Mouse (Mus musculus): ENCODE measurements at regions not wholly inside any gene's neighbourhood (a gene's known extent, or its start where the extent isn't known, plus 50 kb on each side); places are given as distances from the start of the nearest gene placed in this dataset.

GRCm38 (mm10) chr1:35873038-35873437 is 195.2 kb upstream of the Hs6st1 start:
- H3K36me3 ChIP-seq (ENCODE audit: control insufficient read depth, insufficient read depth) = no peaks in the 10 kb centered on the region
- no peak overlapping the region for H3K4me2 ChIP-seq (ENCODE audit: low read depth)
- no peaks in the 10 kb centered on the region for H3K27me3 ChIP-seq (ENCODE audit: control insufficient read depth, insufficient read depth, insufficient read length)
- H3K4me3 ChIP-seq = no peak overlapping the region
- no peak overlapping the region for H3ac ChIP-seq (ENCODE audit: control insufficient read depth, insufficient read length)
- TF ChIP-seq REST (IDR thresholded peaks at IDR 0.05; ENCODE audit: insufficient read depth, insufficient read length) = no peak
- TF ChIP-seq USF1 (IDR thresholded peaks at IDR 0.05; ENCODE audit: low read depth) = no peak
- no peaks in the 10 kb centered on the region for H3K79me2 ChIP-seq (ENCODE audit: control insufficient read depth, insufficient read depth)

GRCm38 (mm10) chr1:35875210-35875811 is 192.9 kb upstream of the Hs6st1 start:
- no peaks in the 10 kb centered on the region for H3K36me3 ChIP-seq (ENCODE audit: control insufficient read depth, insufficient read depth)
- no peaks in the 10 kb centered on the region for H3K79me2 ChIP-seq (ENCODE audit: control insufficient read depth, insufficient read depth)
- no peak overlapping the region for H3K4me2 ChIP-seq (ENCODE audit: low read depth)
- no peak overlapping the region for H3K4me3 ChIP-seq
- no peak for TF ChIP-seq REST (IDR thresholded peaks at IDR 0.05; ENCODE audit: insufficient read depth, insufficient read length)
- TF ChIP-seq CEBPB (IDR thresholded peaks at IDR 0.05; ENCODE audit: insufficient read depth, poor library complexity, severe bottlenecking) = no peak
- no peak for TF ChIP-seq MYOG (IDR thresholded peaks at IDR 0.05; ENCODE audit: control insufficient read depth in 1 of 3, insufficient read depth in 1 of 3, insufficient read length in 2 of 3, low read depth in 2 of 3)
- no peak for TF ChIP-seq E2F4 (IDR thresholded peaks at IDR 0.05; ENCODE audit: insufficient read depth)
- TF ChIP-seq POLR2AphosphoS2 (IDR thresholded peaks at IDR 0.05; ENCODE audit: insufficient read length, low read depth) = no peak
- no peak for TF ChIP-seq USF1 (IDR thresholded peaks at IDR 0.05; ENCODE audit: low read depth)
- TF ChIP-seq MAX (IDR thresholded peaks at IDR 0.05; ENCODE audit: low read depth) = no peak
- TF ChIP-seq TCF12 (IDR thresholded peaks at IDR 0.05; ENCODE audit: insufficient read depth, poor library complexity, severe bottlenecking) = no peak
- no peak for TF ChIP-seq TCF3 (IDR thresholded peaks at IDR 0.05; ENCODE audit: insufficient read length, low read depth)
- H3ac ChIP-seq (ENCODE audit: control insufficient read depth, insufficient read length) = no peak overlapping the region
- no peaks in the 10 kb centered on the region for H3K27me3 ChIP-seq (ENCODE audit: control insufficient read depth, insufficient read depth, insufficient read length)

DNA sequence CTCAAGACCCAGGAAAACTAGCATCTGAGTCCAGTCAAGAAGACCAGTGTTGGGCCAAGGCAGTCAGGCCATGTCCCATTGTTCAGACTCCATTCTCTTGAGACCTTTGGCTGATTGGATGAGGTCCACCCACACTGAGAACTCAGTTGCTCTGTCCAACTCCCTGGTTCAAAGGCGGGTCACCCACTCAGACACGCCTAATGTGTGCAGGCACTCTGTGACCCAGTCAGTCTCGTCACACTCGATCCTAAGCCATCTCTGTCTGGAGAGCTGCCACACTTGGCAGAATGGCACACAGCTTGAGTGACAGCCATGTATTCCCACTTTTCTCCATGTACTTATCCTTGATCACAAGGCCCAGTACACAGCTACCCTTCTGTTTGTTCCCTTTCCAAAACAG is 189.8 kb upstream of the Hs6st1 start:
- Histone ChIP-seq H3ac (ENCODE audit: control insufficient read depth, insufficient read length) (no peak overlapping the region), H3K36me3 (ENCODE audit: control insufficient read depth, insufficient read depth) (no peaks in the 10 kb centered on the region), H3K27me3 (ENCODE audit: control insufficient read depth, insufficient read depth, insufficient read length) (no peaks in the 10 kb centered on the region), H3K79me2 (ENCODE audit: control insufficient read depth, insufficient read depth) (no peaks in the 10 kb centered on the region), H3K4me2 (ENCODE audit: low read depth) (no peak overlapping the region), H3K4me3 (no peak overlapping the region)
- TF ChIP-seq MYOG (IDR thresholded peaks at IDR 0.05; ENCODE audit: control insufficient read depth in 1 of 3, insufficient read depth in 1 of 3, insufficient read length in 2 of 3, low read depth in 2 of 3) = no peak
- no peak for TF ChIP-seq MYOD1 (IDR thresholded peaks at IDR 0.05; ENCODE audit: control insufficient read depth in 1 of 3, insufficient read length in 2 of 3, low read depth in 2 of 3)
- no peak for TF ChIP-seq POLR2A (IDR thresholded peaks at IDR 0.05; ENCODE audit: insufficient read length, low read depth)
- no peak for TF ChIP-seq TCF3 (IDR thresholded peaks at IDR 0.05; ENCODE audit: insufficient read length, low read depth)
- no peak for TF ChIP-seq REST (IDR thresholded peaks at IDR 0.05; ENCODE audit: insufficient read depth, insufficient read length)
- TF ChIP-seq SRF (IDR thresholded peaks at IDR 0.05; ENCODE audit: control insufficient read depth, insufficient read length, low read depth) = no peak
- TF ChIP-seq USF1 (IDR thresholded peaks at IDR 0.05; ENCODE audit: low read depth) = no peak
- no peak for TF ChIP-seq TCF12 (IDR thresholded peaks at IDR 0.05; ENCODE audit: insufficient read depth, poor library complexity, severe bottlenecking)
- no peak for TF ChIP-seq CEBPB (IDR thresholded peaks at IDR 0.05; ENCODE audit: insufficient read depth, poor library complexity, severe bottlenecking)
- TF ChIP-seq MAX (IDR thresholded peaks at IDR 0.05; ENCODE audit: low read depth) = no peak
- TF ChIP-seq POLR2AphosphoS2 (IDR thresholded peaks at IDR 0.05; ENCODE audit: insufficient read length, low read depth) = no peak
- no peak for TF ChIP-seq E2F4 (IDR thresholded peaks at IDR 0.05; ENCODE audit: insufficient read depth)

DNA sequence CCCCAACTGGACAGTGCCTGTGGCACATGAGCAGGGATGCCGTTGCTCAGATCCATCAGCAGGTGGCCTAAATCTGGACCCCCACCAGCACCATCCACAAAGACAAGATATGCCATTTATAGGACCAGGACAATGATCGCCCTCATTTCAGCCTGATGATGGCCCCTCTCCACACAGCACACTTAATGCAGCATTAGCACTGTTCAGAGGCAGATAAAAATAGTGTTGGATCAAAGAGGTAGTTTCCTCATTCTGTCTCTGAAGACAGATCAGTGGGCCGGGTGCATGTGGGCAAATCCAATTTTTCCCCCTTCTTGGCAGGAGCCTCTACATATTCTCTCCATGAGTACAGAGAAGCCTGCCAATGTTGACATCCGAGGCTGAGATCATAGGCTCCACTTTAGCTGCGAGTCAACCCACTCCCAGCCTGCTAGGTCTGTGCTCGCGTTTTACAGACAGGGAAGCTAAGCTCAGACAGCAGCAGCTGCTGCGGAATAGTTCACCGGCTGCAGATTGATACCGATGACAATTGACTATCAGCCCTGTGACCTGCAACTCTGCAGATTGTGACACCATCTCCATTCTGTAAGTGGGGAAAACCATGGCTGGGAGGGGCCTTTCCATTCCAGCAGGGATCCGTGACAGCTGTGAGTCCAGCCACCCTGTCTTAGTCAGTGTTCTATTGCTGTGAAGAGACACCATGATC is 188.7 kb upstream of the Hs6st1 start:
- Histone ChIP-seq H3K27me3 (ENCODE audit: control insufficient read depth, insufficient read depth, insufficient read length) (no peaks in the 10 kb centered on the region), H3ac (ENCODE audit: control insufficient read depth, insufficient read length) (no peak overlapping the region), H3K4me2 (ENCODE audit: low read depth) (peak overlapping the region; percentile 53), H3K36me3 (ENCODE audit: control insufficient read depth, insufficient read depth) (no peaks in the 10 kb centered on the region), H3K79me2 (ENCODE audit: control insufficient read depth, insufficient read depth) (no peaks in the 10 kb centered on the region), H3K4me3 (no peak overlapping the region)
- TF ChIP-seq TCF3 (IDR thresholded peaks at IDR 0.05; ENCODE audit: insufficient read length, low read depth) (no peak), USF1 (IDR thresholded peaks at IDR 0.05; ENCODE audit: low read depth) (no peak), MYOD1 (IDR thresholded peaks at IDR 0.05; ENCODE audit: control insufficient read depth in 1 of 3, insufficient read length in 2 of 3, low read depth in 2 of 3) (peak; percentile 17 to 74 (median 35)), REST (IDR thresholded peaks at IDR 0.05; ENCODE audit: insufficient read depth, insufficient read length) (no peak), MAX (IDR thresholded peaks at IDR 0.05; ENCODE audit: low read depth) (no peak), TCF12 (IDR thresholded peaks at IDR 0.05; ENCODE audit: insufficient read depth, poor library complexity, severe bottlenecking) (peak; percentile 4), SRF (IDR thresholded peaks at IDR 0.05; ENCODE audit: control insufficient read depth, insufficient read length, low read depth) (no peak), MYOG (IDR thresholded peaks at IDR 0.05; ENCODE audit: control insufficient read depth in 1 of 3, insufficient read depth in 1 of 3, insufficient read length in 2 of 3, low read depth in 2 of 3) (peak in 2 of 3 experiments; percentile 52 to 79), POLR2AphosphoS2 (IDR thresholded peaks at IDR 0.05; ENCODE audit: insufficient read length, low read depth) (no peak), E2F4 (IDR thresholded peaks at IDR 0.05; ENCODE audit: insufficient read depth) (no peak)
